Mouse (Mus musculus): ENCODE data around the gene Ttf1.
A peak's percentile ranks its signal among the peaks of the same experiment; 100 is the strongest.
"Not testable (repeated sequence)": the region's sequence is repeated elsewhere in the genome, so short reads cannot be mapped to it uniquely, and the experiment has no call there.

Ttf1 gene

DNA sequence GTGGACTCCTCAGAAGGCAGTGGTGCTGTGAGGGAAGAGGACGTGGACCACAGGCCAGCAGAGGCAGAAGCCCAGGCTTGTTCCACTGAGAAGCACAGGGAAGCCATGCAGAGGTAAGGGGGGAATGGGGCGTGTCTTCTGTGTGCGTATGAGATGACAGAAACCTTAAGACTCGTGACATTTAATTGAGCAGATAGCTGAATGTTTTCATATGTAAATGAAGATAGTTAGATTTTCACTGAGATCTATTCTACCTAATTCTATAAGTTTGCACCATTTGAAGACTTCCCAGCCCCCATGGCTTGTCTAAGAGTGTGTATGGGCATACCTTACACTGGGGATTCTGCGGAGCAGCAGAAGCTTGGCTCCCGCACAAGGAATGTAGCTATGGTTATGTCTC is 5.7 kb downstream of the Ttf1 start:
- no peak for DNase-seq

DNA sequence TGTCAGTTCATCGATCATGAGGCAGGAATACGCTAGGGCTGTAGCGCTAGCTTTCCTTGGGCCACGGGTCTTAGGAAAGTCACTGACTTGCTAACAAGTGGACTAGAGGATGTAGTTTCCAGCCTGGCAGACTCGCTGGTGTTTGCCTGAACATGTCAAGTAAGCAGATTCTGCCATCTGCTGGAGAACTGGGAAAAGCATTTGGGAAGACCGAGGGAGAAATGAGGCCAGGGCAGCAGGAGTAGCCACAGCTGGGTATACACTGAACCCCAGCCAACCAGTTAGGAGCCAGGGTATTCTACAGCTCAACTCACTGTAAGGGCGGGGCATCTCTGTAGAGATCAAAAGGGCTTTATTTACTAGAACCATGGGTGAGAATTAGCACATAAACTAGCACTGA is 6.3 kb downstream of the Ttf1 start:
- DNase-seq, result peak in 1 of 2 experiments; percentile 11

DNA sequence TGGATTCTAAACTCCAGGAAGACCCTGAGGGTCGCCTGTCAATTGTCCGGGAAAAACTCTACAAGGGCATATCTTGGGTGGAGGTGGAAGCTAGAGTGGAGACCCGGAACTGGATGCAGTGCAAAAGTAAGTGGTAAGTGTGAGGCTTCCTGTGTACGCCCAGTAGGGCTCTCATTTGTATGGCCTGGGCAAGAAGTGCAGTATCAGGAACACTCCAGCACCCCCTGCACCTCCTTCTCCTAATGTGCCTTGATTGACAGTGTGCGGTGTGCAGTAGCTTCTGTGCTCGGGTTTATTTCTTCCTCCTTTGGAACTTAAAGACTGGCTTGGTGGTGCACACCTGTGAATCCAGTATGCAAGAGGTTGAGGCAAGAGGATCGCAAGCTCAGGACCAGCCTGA is 14.6 kb downstream of the Ttf1 start:
- DNase-seq, result no peak

DNA sequence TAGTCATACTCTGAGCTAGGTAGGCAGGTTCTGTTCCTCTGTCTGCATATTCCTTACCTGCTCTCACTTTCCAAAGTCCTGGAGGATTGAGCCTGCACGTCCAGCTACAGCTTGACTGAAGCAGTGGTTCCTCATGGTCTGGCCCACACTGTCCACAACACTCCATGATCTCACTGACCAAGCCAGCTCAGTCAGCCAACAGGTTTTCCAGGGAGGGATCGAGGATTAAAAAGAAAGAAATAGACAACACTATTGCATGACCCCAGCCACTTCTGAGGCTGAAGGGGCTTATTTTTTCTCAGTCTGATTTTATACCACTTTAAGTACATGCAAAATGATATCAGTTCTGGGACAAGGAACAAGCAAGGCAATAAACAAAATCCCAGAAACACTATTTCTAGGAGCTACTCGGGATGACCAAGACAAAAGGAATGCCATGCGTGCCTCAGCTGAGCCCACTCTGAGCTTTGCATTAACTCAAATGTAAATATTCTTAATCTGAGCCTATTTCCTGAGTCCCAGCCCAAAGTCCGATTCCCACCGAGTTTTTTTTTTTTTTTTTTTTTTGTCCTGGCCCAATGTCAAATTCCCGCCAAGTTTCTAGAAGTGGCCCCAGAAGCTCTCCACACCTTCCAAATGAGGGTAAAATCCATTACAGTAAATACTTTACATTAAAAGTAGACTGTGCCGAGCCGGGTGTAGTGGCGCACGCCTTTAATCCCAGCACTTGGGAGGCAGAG is 15.4 kb downstream of the Ttf1 start:
- DNase-seq, result no peak

DNA sequence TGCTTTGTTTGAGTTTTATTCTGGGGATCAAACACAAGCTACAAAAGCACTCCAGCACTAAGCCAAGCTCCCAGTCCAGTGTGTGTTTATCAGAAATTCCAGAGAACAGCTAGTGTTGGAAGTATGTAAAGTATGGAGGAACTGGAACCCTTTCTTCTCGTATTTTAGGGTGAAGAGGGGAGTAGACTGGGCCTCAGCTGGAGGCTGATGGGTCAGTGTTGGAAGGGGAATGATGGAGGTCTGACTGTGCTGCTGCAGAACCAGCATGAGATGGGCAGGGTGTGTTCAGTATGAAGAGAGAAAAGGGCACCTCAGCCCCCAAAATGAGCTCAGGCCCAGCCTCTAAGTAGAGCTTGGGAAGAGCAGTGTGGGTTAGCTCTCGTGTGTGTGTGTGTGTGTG is 16.2 kb downstream of the Ttf1 start:
- DNase-seq, result no peak

DNA sequence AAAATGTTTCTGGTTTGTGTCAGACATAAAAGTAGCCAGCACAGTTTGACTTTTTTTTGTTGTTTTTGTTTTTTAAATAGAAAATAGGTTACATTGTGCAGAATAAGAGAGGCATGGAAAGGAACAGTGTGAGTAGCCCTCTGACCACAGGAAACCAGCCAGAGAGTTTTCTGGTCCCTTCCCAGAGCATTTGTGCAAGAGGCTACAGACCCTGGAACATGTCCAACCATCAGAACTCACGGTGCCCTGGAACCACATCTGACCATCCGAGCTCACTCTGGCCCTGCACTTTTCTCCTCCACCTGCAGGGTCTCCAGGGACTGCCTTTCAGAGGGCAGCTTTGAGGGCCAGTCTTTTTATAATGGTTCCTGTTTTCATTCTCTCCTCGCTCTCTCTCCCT is 21.9 kb downstream of the Ttf1 start:
- DNase-seq, result no peak

DNA sequence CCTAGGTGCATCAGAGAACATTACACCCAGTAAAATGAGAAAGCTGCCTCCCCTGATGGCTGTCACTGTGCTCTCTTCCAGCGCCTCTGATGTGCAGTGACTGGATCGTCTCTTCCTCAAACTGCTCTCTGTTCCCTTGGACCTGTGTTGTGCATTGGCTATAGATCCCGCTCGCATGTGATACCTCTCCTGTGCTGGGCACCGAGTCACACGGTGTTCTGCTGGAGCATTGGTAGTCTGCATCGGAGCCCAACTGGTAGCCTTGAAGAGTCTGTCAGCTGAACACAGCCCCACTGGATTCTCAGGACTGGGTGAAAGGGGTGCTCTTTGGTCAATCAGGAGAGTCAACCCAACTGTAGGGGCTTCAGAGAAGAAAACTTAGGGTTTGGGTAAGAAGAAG is 26.0 kb downstream of the Ttf1 start:
- DNase-seq, result no peak

DNA sequence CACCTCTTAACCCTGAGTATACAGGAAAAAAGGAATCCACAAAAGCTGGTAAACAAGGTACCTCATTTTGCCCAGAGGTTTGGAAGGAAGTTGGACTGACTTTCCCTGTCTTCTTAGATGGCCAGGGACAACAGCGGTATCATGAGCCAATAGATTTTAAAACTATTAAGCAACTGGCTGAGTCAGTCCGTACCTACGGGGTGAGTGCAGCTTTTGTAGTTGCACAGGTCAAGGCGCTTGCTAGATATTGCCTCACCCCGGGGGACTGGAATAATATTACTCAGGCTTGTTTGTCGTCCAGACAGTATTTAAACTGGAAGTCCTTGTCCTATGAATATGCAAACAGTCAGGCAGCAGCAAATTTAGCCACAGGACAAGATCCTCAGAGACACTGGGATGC is 29.2 kb downstream of the Ttf1 start:
- not testable (repeated sequence) for DNase-seq

DNA sequence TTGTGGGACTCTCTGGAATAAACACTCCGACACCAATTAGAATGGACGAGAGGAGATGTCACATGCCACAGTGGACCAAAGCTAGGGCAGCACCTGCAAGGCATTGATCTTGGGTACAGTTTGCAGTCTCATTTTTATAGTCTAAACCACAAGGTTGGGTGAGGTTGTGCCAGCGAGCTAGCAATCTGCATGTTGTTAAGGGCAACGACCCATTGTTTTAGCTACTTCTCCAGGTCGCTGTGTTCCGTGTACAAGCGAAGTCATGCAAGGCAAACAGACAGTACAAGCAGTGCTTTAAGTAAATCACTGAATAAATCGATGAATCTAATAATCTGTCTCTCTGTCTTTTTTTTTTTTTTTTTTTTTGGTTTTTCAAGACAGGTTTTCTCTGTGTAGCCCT is 35.6 kb downstream of the Ttf1 start:
- no peak for DNase-seq

DNA sequence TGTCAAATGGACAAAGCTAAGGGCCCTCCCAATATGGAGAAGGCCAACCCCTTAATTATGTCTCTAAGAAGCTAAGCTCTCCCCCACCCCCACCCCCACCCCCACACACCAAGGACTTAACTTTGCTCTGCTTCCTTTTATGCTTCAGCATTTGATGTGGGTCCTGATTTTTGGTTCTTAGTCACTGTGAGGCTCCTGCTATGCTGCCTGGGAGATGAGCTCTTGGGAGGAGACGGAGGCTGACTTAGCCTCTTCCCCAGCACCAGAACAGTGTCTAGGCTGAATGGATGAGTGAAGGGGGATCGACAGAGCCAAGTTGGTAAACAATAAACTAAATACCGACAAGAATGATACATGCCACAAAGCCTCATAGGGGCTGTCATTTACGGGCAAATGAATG is 36.7 kb downstream of the Ttf1 start:
- DNase-seq, result no peak

DNA sequence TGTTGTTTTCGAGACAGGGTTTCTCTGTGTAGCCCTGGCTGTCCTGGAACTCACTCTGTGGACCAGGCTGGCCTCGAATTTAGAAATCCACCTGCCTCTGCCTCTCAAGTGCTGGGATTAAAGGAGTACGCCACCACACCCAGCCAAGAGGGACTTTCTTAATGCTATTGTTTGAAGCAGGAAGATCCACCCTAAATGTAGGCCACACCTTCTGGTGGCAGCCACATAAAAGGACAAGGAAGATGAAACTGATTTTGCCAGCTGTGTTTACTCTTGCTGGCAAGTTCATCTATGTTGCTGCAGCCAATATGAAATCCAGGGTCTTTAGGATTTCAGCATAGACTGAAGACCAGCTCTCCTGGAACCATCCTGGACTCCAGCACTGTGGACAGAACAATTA is 37.4 kb downstream of the Ttf1 start:
- no peak for DNase-seq

DNA sequence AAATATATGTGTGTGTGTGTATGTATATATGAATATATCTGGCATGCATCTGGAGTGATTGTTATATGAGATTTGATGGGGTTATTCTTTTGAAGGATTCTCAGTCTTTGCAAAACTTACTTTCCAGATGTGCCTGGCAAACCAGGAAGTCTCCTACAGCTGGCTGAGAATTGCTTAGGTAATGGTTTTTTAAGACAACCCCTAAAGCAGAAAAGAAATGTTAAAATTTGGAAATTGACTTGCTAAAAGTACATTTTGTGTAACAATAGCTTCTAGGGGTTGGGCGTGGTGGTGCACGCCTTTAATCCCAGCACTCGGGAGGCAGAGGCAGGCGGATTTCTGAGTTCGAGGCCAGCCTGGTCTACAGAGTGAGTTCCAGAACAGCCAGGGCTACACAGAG is 37.9 kb downstream of the Ttf1 start:
- not testable (repeated sequence) for DNase-seq

DNA sequence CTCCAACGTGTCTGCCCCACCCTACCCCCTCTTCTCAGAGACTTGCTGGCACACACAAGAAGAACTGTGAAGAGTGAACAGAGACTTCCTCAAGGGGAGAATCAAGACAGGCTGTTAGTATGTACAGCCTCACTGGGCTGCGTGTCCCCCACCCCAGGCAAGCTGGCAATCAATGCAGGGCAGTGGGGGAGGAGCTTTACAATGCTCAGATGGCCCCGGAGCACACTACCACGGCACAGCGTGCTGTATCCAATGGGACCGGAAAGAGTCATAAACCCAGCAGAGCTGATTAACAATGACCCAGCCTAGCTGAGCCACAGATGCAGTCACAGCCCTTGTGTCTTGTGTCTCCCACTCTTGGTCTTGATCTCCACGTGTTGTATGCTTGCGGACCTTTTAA is 38.7 kb downstream of the Ttf1 start:
- DNase-seq, result no peak

DNA sequence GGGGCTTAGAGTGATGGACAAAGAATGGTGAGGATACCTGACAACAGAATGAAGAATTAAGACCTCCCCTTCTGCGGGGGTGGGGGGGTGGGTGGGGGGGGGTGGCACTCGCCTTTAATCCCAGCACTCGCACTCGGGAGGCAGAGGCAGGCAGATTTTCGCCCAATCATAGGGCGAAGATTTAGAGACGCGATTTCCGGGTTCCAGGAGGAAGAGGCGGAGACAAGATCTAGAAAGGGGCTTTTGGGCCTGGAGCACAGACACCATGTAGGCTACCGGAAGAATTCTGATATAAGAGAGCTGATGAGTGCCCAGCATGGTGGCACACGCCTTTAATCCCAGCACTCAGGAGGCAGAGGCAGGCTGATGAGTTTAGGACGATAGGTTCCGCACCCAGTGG is 39.6 kb downstream of the Ttf1 start:
- DNase-seq, result no peak

DNA sequence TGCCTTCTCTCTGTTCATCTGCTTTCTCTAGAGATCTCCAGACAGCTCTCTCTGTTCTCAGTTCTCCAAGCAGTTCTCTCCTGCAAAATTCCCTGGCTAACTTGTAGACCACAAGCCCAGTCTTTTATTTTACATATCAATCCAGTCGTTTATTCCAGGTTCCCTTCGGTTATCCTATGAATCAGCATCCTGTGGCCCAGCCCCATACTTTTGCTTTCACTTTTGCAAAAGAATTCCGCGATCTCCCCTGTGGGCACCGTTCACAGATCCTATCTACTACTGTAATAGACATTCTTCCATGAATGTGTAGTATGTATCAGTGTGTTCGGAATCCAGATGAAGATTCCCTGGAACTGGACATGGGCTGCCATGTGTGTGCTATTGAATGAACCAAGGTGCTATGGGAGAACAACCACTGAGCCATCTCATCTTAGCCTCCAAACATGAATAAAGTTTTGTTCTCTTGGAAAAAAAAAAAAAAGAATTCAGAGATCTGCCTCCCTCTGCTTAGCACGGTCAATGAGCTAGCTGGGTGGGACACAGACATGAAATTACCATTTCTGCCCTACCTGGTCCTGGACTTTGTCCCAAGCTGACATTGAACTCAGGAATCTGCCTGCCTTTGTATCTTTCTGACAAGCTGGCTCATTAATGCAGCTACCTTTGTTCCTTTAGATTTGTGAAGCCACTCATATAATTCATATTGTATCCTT is 40.9 kb downstream of the Ttf1 start:
- DNase-seq, result no peak

DNA sequence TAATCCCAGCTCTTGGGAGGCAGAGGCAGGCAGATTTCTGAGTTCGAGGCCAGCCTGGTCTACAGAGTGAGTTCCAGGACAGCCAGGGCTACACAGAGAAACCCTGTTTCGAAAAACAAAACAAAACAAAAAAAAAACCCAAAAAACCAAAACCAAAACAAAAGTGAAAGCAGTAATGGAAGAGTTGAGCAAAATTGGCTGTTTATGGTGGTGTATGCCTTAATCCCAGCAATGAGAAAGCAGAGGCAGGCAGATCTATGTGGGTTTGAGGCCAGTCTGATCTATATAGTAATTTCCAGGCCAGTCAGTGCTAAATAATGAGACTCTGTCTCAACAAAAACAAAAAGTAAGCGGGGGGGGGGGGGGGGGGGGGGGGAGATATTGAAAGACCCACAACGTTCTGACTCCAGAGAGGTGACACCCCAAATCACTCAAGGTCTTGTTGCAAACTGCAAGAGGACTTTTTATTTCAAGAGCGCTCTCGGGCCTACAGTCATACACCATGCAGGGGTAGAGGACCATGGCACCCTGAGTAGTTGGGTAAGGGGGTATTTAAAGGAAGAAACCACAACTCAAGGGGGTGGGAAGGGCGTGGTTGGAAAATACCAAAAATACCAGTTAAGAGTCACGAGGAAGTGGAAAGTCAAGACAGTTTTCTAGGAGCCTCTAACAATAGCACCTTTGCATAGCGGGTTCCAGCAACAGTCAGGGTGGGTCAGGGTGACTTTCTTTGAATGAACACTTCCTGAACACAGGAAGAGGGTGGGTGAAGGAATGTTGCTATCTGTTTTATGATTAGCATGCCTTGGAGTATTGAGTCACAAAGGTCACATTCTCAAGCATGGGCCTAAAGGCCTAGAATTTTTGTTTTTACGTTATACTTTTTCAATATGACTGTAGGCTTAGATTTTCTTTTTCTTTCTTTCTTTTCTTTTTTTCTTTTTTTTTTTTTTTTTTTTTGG is 42.6 kb downstream of the Ttf1 start:
- DNase-seq, result not testable (repeated sequence)

DNA sequence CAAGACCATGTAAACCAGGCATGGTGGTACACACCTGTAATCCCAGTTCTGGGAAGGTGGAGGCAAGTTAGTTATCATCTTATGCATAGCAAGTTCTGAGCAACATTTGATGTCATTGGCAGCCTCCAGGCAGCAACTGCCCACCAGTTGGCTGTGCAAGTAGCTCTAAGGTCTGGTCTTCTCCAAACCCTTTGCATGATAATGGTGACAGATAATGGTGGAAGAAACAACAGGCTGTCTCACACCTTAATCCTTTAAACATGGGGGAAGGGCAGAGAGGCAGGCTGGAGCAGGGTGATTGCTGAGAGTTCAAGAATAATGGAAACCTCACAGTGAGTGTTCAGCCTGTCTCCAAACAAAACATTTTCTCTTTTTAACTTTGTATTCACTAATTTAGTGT is 60.9 kb downstream of the Ttf1 start:
- DNase-seq, result no peak

DNA sequence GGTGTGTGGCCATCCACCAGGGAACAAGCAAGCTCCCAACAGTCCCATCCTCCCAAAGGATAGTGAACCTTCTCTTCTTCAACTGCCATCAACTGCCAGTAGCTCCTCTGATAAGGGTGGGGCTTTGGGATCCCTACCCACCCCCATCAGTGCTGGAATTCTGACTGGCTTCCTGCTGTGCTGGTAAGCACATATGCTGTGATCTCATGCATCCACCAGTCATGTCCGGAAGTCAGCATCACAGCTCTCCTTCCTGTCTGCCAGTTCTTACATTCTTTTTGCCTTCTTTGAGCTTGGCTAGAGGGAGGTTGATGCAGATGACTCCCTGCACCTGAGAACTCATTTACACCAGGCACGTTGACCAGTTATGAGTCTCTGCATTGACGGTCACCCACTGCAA is 62.4 kb downstream of the Ttf1 start:
- DNase-seq, result no peak

DNA sequence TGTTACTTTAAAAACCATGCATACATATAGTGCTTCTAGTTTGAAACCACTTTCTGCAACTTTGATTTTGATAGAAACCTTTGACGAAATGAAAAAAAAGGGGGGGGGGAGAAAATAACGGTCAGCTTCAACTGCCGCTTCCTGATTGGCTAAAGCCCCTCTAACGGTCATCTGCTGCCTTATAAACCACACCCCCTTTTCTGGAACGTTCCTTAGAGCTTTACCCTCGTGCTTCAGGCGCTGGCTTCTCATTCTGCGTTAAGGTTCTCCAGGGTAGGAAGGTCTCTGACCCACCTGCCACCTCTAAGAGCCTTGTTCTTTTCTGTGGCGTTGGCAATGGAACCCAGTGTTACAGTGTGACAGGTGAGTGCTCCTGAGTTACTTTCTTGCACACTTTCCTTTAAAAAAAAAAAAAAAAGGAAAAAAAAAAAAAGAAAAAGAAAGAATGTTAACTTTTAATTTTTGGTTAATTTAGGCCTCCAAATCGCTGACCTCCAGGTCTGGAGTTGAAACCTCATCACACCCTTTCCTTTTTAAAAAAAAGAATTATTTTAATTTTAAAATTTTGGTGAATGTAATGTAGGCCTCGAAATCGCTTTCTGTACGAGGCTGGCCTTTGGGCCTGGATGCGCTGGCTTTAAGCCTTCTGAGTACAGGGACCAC is 64.0 kb downstream of the Ttf1 start, which contains the start of gene Setx:
Gene Setx (plus strand): TSS at position 275 of the 663 bp plus-strand sequence.
- peak in 1 of 2 experiments; percentile 16 for DNase-seq

DNA sequence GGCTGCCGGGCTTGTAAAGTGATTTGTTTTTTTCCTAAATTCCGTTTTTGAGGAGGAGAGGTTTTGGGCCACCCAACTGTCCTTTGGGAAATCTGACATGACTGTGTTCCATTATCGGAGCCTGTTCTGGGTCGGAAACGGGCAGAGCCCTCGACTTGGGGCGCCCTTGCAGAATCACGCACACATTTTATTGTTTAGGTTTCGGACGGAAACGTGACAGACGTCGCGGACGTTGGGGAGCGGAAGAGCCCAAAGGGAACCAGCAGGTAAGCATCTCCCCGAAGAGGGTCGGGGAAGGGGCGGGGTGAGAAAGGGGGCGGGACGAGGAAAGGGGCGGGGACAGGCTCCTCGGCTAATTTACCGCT is 64.5 kb downstream of the Ttf1 start:
- no peak for DNase-seq

DNA sequence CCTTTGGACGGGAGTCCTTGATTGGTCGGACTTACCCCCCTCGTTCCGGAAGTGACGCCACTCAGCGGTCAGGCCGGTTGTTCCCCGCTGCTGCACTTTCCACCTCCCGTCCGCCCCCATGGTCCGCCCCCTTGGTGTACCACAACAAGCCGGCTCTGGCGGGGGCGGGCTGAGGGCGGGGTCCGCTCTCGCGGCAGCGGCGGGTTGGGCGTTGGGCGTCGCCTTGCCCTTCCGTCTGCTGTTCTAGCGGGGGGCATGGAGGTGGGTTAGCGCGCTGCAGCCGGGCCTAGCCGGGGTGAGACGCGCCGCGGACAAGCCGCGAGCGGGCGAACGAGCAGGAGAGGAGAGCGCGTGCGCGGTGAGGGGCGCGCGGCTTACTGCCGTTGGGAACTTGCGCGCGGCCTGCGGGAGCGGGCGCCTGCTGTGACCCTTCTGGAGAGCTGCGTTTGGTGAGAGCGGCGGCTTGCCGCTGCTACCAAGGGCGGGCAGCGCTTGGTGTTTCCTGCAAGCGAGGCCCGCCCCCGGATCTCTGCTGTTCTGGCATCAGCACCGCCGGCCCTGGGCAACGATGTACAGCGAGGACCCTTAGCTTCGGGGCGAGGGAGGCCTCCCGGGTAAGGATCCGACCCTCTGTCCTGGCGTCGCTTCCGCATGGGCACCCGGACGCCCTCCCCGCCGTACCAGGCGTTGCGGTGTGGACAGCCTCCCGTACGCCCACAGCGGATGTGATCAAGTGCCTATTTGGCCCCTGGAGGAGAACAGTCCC is 65.1 kb downstream of the Ttf1 start:
- DNase-seq, result peak; percentile 97 to 99

Data from cerebellum, postnatal 36 days (tissue).